Mouse (Mus musculus) liver, embryonic 12.5 days (tissue): Measurements from ENCODE around the gene R3hdml. TPM values are rescaled to one million over a fixed set of nuclear protein-coding genes. Genes with fewer than 3 reads are reported as not detected.
"Not testable (repeated sequence)": the region's sequence is repeated elsewhere in the genome, so short reads cannot be mapped to it uniquely, and the experiment has no call there.

Source experiments
- ATAC-seq: fragments of 200-750 bp; cut with Nextera tagmentation; 2 replicates; pipeline ENCODE4 v1.8.0; 2017; ENCODE audit warnings: moderate number of reproducible peaks, mild to moderate bottlenecking, moderate library complexity
- H3K27ac ChIP-seq: fragments of 300-500 bp; sonication (generic); 2 replicates; pipeline ENCODE4 v1.5.1; 2016; ENCODE audit warnings: mild to moderate bottlenecking
- H3K27me3 ChIP-seq: fragments of 300-500 bp; sonication (generic); replicated peaks from 2 replicates; pipeline ENCODE4 v1.6.1; 2016; ENCODE audit warnings: mild to moderate bottlenecking, moderate library complexity
- H3K36me3 ChIP-seq: fragments of 300-500 bp; sonication (generic); 2 replicates; pipeline ENCODE4 v1.6.1; 2016; ENCODE audit warnings: mild to moderate bottlenecking, moderate library complexity
- H3K4me1 ChIP-seq: fragments of 300-500 bp; sonication (generic); 2 replicates; pipeline ENCODE4 v1.6.1; 2016
- H3K4me2 ChIP-seq: fragments of 300-500 bp; sonication (generic); 2 replicates; pipeline ENCODE4 v1.6.1; 2016; ENCODE audit warnings: mild to moderate bottlenecking, moderate library complexity
- H3K4me3 ChIP-seq: fragments of 300-500 bp; sonication (generic); 2 replicates; pipeline ENCODE4 v1.5.1; 2016; ENCODE audit warnings: mild to moderate bottlenecking, moderate library complexity
- H3K9ac ChIP-seq: fragments of 300-500 bp; sonication (generic); 2 replicates; pipeline ENCODE4 v1.6.1; 2016; ENCODE audit warnings: mild to moderate bottlenecking, moderate library complexity
- H3K9me3 ChIP-seq: fragments of 300-500 bp; sonication (generic); replicated peaks from 2 replicates; pipeline ENCODE4 v1.6.1; 2016; ENCODE audit warnings: mild to moderate bottlenecking, moderate library complexity
- whole genome bisulfite sequencing: fragments of 180-500 bp; shearing (Covaris S2); methylation state at CpG from one replicate; pipeline ENCODE4 v1.1.7; 2016; ENCODE audit not compliant: insufficient replicate concordance; 5-methylcytosine and 5-hydroxymethylcytosine counted together
- polyA plus RNA-seq: library from polyadenylated mRNA; unstranded; fragments of >200 nt; fragmentation: Nextera tagmentation; extraction: Ambion mirVana; gene quantifications from 2 replicates; pipeline ENCODE4 v1.2.1, GENCODE M21; 2016

The R3hdml gene
- polyA plus RNA-seq = not detected in 2 replicates

- 58% methylated on average over 5 of the region's 5 CpGs for WGBS
- no peak for ATAC-seq
These were observed at the start of gene R3hdml for GRCm38 (mm10) chr2:163492018-163492417. TSS of gene R3hdml (plus strand) at chr2:163492318.

GRCm38 (mm10) chr2:163443543-163443942 lies 48.6 kb upstream of the R3hdml start:
- no peak overlapping the region for H3K4me2 ChIP-seq
- ATAC-seq = no peak
- 44% methylated on average over 6 of the region's 6 CpGs for WGBS

More at GRCm38 (mm10) chr2:163492018-163492417, at the start of gene R3hdml:
- Histone ChIP-seq H3K27ac (no peak within 1 kb of the TSS), H3K9ac (no peak within 1 kb of the TSS), H3K4me1 (no peaks in the 10 kb centered on the region), H3K4me3 (no peak within 1 kb of the TSS), H3K4me2 (no peak within 1 kb of the TSS), H3K27me3 (peaks cover 24% of the 10 kb centered on the region), H3K36me3 (no peaks in the 10 kb centered on the region), H3K9me3 (no peaks in the 10 kb centered on the region)

GRCm38 (mm10) chr2:163444017-163444416 lies 48.1 kb upstream of the R3hdml start:
- H3K4me3 ChIP-seq = no peak overlapping the region
- WGBS = 49% methylated on average over 7 of the region's 7 CpGs
- no peaks in the 10 kb centered on the region for H3K36me3 ChIP-seq
- no peaks in the 10 kb centered on the region for H3K4me1 ChIP-seq
- no peak overlapping the region for H3K4me2 ChIP-seq
- no peaks in the 10 kb centered on the region for H3K9me3 ChIP-seq
- H3K27ac ChIP-seq = no peak overlapping the region
- no peak for ATAC-seq
- peaks cover 40% of the 10 kb centered on the region for H3K27me3 ChIP-seq
- H3K9ac ChIP-seq = no peak overlapping the region

More at GRCm38 (mm10) chr2:163443543-163443942, 48.6 kb upstream of the R3hdml start:
- Histone ChIP-seq H3K27me3 (peaks cover 45% of the 10 kb centered on the region), H3K27ac (no peak overlapping the region), H3K36me3 (no peaks in the 10 kb centered on the region), H3K9me3 (no peaks in the 10 kb centered on the region), H3K4me1 (no peaks in the 10 kb centered on the region), H3K4me3 (no peak overlapping the region), H3K9ac (no peak overlapping the region)

GRCm38 (mm10) chr2:163447375-163447774 lies 44.7 kb upstream of the R3hdml start:
- Histone ChIP-seq H3K27me3 (peaks cover 31% of the 10 kb centered on the region), H3K9ac (no peak overlapping the region)
- WGBS = 69% methylated on average over 12 of the region's 12 CpGs

GRCm38 (mm10) chr2:163449276-163449675 lies 42.8 kb upstream of the R3hdml start:
- Histone ChIP-seq H3K4me3 (no peak overlapping the region), H3K27ac (no peak overlapping the region), H3K36me3 (no peaks in the 10 kb centered on the region), H3K9ac (no peak overlapping the region), H3K4me2 (no peak overlapping the region), H3K27me3 (peaks cover 23% of the 10 kb centered on the region), H3K4me1 (no peaks in the 10 kb centered on the region), H3K9me3 (no peaks in the 10 kb centered on the region)
- 35% methylated on average over 3 of the region's 3 CpGs for WGBS
- ATAC-seq = no peak

More at GRCm38 (mm10) chr2:163447375-163447774, 44.7 kb upstream of the R3hdml start:
- no peak overlapping the region for H3K27ac ChIP-seq
- no peaks in the 10 kb centered on the region for H3K4me1 ChIP-seq
- no peak overlapping the region for H3K4me3 ChIP-seq
- H3K9me3 ChIP-seq = no peaks in the 10 kb centered on the region
- no peak for ATAC-seq
- H3K36me3 ChIP-seq = no peaks in the 10 kb centered on the region
- no peak overlapping the region for H3K4me2 ChIP-seq

- H3K4me2 ChIP-seq = no peak overlapping the region
- ATAC-seq = no peak
- H3K36me3 ChIP-seq = no peaks in the 10 kb centered on the region
- WGBS = 51% methylated on average over 6 of the region's 6 CpGs
- H3K9ac ChIP-seq = no peak overlapping the region
- H3K27me3 ChIP-seq = peaks cover 15% of the 10 kb centered on the region; the same call in 1 of the 2 replicates
- no peak overlapping the region for H3K27ac ChIP-seq
- no peaks in the 10 kb centered on the region for H3K9me3 ChIP-seq
- no peaks in the 10 kb centered on the region for H3K4me1 ChIP-seq
- H3K4me3 ChIP-seq = no peak overlapping the region
These were observed 41.3 kb upstream of the R3hdml start for GRCm38 (mm10) chr2:163450668-163451295.

GRCm38 (mm10) chr2:163452738-163453137 lies 39.4 kb upstream of the R3hdml start:
- WGBS = 79% methylated on average over 6 of the region's 6 CpGs
- Histone ChIP-seq H3K4me3 (no peak overlapping the region), H3K36me3 (no peaks in the 10 kb centered on the region), H3K4me1 (no peaks in the 10 kb centered on the region), H3K27me3 (peaks cover 19% of the 10 kb centered on the region), H3K9me3 (no peaks in the 10 kb centered on the region), H3K9ac (no peak overlapping the region), H3K4me2 (no peak overlapping the region), H3K27ac (no peak overlapping the region)
- ATAC-seq = no peak

- H3K4me3 ChIP-seq = no peak overlapping the region
- H3K9ac ChIP-seq = no peak overlapping the region
- H3K36me3 ChIP-seq = no peaks in the 10 kb centered on the region
- H3K4me1 ChIP-seq = 0 out of 2 replicates have a peak, but pooled peaks cover 2% of the 10 kb centered on the region
- no peaks in the 10 kb centered on the region for H3K9me3 ChIP-seq
- no peak for ATAC-seq
- H3K27ac ChIP-seq = no peak overlapping the region
- 76% methylated on average over 13 of the region's 13 CpGs for WGBS
- H3K4me2 ChIP-seq = no peak overlapping the region
- H3K27me3 ChIP-seq = peaks cover 26% of the 10 kb centered on the region
These were observed 38.7 kb upstream of the R3hdml start for GRCm38 (mm10) chr2:163453378-163453777.

- 29% methylated on average over 27 of the region's 27 CpGs for WGBS
- ATAC-seq = no peak
- no peak overlapping the region for H3K4me2 ChIP-seq
These were observed 33.4 kb upstream of the R3hdml start for GRCm38 (mm10) chr2:163458539-163459265.

GRCm38 (mm10) chr2:163459380-163459779 lies 32.7 kb upstream of the R3hdml start:
- ATAC-seq = no peak
- H3K9ac ChIP-seq = no peak overlapping the region
- H3K4me2 ChIP-seq = no peak overlapping the region
- 0 out of 2 replicates have a peak, but pooled peaks cover 5% of the 10 kb centered on the region for H3K4me1 ChIP-seq
- no peak overlapping the region for H3K4me3 ChIP-seq
- H3K27me3 ChIP-seq = peaks cover 36% of the 10 kb centered on the region
- no peak overlapping the region for H3K27ac ChIP-seq
- no peaks in the 10 kb centered on the region for H3K9me3 ChIP-seq
- H3K36me3 ChIP-seq = no peaks in the 10 kb centered on the region
- WGBS = 34% methylated on average over 10 of the region's 10 CpGs

More at GRCm38 (mm10) chr2:163458539-163459265, 33.4 kb upstream of the R3hdml start:
- Histone ChIP-seq H3K9ac (no peak overlapping the region), H3K27ac (no peak overlapping the region), H3K4me1 (0 out of 2 replicates have a peak, but pooled peaks cover 5% of the 10 kb centered on the region), H3K9me3 (no peaks in the 10 kb centered on the region), H3K36me3 (no peaks in the 10 kb centered on the region), H3K4me3 (no peak overlapping the region), H3K27me3 (peaks cover 38% of the 10 kb centered on the region)

- no peak for ATAC-seq
These were observed 31.5 kb upstream of the R3hdml start for GRCm38 (mm10) chr2:163460622-163461021.

GRCm38 (mm10) chr2:163461307-163461706 lies 30.8 kb upstream of the R3hdml start:
- H3K27me3 ChIP-seq = peaks cover 36% of the 10 kb centered on the region
- H3K4me1 ChIP-seq, H3K4me2 ChIP-seq, H3K27ac ChIP-seq, H3K36me3 ChIP-seq, ATAC-seq, H3K9me3 ChIP-seq, H3K4me3 ChIP-seq, H3K9ac ChIP-seq: not testable (repeated sequence)
- 81% methylated on average over 9 of the region's 9 CpGs for WGBS

More at GRCm38 (mm10) chr2:163460622-163461021, 31.5 kb upstream of the R3hdml start:
- H3K27ac ChIP-seq = no peak overlapping the region
- H3K9me3 ChIP-seq = no peaks in the 10 kb centered on the region
- H3K4me3 ChIP-seq = no peak overlapping the region
- no peaks in the 10 kb centered on the region for H3K36me3 ChIP-seq
- H3K4me1 ChIP-seq = 0 out of 2 replicates have a peak, but pooled peaks cover 5% of the 10 kb centered on the region
- H3K4me2 ChIP-seq = no peak overlapping the region
- H3K9ac ChIP-seq = no peak overlapping the region
- peaks cover 36% of the 10 kb centered on the region for H3K27me3 ChIP-seq
- 71% methylated on average over 8 of the region's 8 CpGs for WGBS
